Mouse (Mus musculus): Measurements from ENCODE around the gene Ccdc191. TPM values are rescaled to one million over a fixed set of nuclear protein-coding genes. Genes with fewer than 3 reads are reported as not detected.

Ccdc191 gene
- polyA plus RNA-seq, 1 experiment from 2014 or later, result 20.2 TPM

DNA sequence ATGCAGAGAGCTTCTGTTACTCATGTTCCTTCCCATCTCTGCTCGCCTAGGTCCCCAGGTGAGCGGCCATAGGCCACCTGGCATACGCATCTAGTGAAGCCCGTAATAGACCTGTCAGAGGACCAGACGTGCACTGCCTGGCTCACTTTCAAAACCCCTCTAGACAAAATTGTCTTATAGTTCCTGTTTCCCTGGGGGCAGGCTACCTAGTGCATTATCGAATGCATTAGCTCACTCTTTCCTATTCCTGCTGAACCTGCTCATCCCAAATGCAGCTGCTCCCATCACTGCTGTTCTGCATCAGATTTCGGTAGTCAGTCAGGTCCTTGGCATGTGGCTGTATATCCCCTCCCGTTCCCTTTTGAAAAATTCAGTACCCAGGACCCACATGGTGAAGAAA, 45.3 kb downstream of the Ccdc191 start:
- Histone ChIP-seq H3K9me3 (no peaks in the 10 kb centered on the region), H3K27ac (replicated peaks) (no peak overlapping the region), H3K27me3 (replicated peaks; ENCODE audit: low read depth, poor library complexity, severe bottlenecking) (no peaks in the 10 kb centered on the region), H3K4me3 (no peak overlapping the region), H3K36me3 (replicated peaks) (peaks cover 4% of the 10 kb centered on the region; the same call in 1 of the 2 replicates), H3K4me1 (no peaks in the 10 kb centered on the region)
- 91% methylated on average over 8 of the region's 8 CpGs for WGBS
- no peak for DNase-seq (ENCODE audit: low spot score)

- Histone ChIP-seq H3K4me3 (no peak overlapping the region), H3K36me3 (replicated peaks) (peaks cover 4% of the 10 kb centered on the region; the same call in 1 of the 2 replicates), H3K9me3 (no peaks in the 10 kb centered on the region), H3K27me3 (replicated peaks; ENCODE audit: low read depth, poor library complexity, severe bottlenecking) (no peaks in the 10 kb centered on the region), H3K27ac (replicated peaks) (no peak overlapping the region), H3K4me1 (no peaks in the 10 kb centered on the region)
- no peak for DNase-seq (ENCODE audit: low spot score)
- 92% methylated on average over 3 of the region's 3 CpGs for WGBS
Observed at GRCm38 (mm10) chr16:43935367-43935766, 45.8 kb downstream of the Ccdc191 start.

DNA sequence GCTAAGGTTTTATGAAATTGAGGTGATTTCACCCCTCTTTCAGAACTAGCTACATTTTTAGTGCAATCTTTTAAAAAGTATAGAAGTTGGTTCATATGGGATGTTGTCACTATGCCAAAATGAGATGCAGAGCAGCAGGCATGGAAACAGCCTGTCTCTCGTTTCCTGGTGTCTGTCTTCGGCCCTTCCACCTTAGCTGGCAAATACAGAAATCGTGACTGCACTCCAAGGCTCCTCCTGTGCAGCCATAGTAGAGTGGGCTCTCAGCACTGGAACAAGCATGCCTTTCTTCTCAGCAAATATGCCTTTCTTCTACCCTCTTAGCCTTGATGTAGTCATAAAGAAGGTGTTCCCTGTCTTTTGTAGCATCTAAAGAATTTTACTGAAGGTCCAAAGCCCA, 46.3 kb downstream of the Ccdc191 start:
- Histone ChIP-seq H3K27ac (replicated peaks) (no peak overlapping the region), H3K9me3 (no peaks in the 10 kb centered on the region)
- WGBS, result 82% methylated on average over 3 of the region's 3 CpGs

GRCm38 (mm10) chr16:43940846-43941245, 51.2 kb downstream of the Ccdc191 start:
- Histone ChIP-seq H3K36me3 (replicated peaks) (peaks cover 4% of the 10 kb centered on the region), H3K27me3 (replicated peaks; ENCODE audit: low read depth, poor library complexity, severe bottlenecking) (no peaks in the 10 kb centered on the region), H3K4me1 (no peaks in the 10 kb centered on the region), H3K9me3 (no peaks in the 10 kb centered on the region), H3K4me3 (no peak overlapping the region), H3K27ac (replicated peaks) (no peak overlapping the region)
- 95% methylated on average over 4 of the region's 4 CpGs for WGBS
- no peak for DNase-seq (ENCODE audit: low spot score)

More for the DNA sequence above, 46.3 kb downstream of the Ccdc191 start:
- Histone ChIP-seq H3K4me1 (no peaks in the 10 kb centered on the region), H3K4me3 (no peak overlapping the region), H3K27me3 (replicated peaks; ENCODE audit: low read depth, poor library complexity, severe bottlenecking) (no peaks in the 10 kb centered on the region), H3K36me3 (replicated peaks) (peaks cover 4% of the 10 kb centered on the region; the same call in 1 of the 2 replicates)
- DNase-seq (ENCODE audit: low spot score), result no peak

DNA sequence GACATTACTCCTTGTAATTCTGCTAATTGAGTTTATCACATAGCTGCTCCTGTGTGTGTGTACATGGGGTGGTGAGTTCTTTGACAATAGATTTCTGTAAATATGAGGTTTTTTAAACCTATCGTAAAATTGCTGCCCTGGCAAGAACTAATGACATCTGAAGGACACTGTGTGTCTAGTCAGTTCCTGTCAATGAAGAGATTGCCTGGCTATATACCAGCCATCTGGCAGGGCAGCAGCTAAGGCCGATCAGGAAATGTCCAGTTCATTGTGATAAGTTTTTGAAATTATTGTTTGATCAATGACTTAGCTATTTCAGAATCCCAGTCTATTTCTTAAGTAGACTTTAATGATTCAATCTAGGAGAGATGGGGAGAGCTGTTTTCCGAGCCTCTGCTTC, 55.8 kb downstream of the Ccdc191 start:
- Histone ChIP-seq H3K4me1 (no peaks in the 10 kb centered on the region), H3K27me3 (replicated peaks; ENCODE audit: low read depth, poor library complexity, severe bottlenecking) (no peaks in the 10 kb centered on the region), H3K4me3 (no peak overlapping the region), H3K36me3 (replicated peaks) (no peaks in the 10 kb centered on the region; the same call in 1 of the 2 replicates), H3K9me3 (no peaks in the 10 kb centered on the region), H3K27ac (replicated peaks) (no peak overlapping the region)
- 91% methylated on average over 3 of the region's 3 CpGs for WGBS
- DNase-seq (ENCODE audit: low spot score), result no peak

DNA sequence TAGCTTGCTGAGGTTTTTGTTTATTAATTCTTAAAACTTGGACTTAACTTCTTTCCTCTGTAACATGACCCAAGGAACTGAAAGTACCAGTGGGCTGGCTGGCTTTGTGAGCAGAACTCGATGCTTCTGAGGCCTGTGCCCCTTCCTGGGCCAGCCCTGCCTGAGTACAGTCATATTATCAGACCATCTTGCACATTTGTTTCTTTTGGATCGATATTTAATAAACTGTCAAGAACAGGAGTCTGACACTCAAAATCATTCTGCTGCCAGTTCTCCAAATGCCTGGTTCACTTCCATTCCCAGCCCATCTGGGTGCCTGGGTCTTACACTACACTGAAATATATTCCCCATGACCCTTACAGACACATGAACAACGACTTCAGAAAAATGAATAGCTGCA, 56.3 kb downstream of the Ccdc191 start:
- WGBS, result 78% methylated on average over 3 of the region's 3 CpGs
- no peaks in the 10 kb centered on the region for H3K4me1 ChIP-seq

GRCm38 (mm10) chr16:43951591-43951990, 62.0 kb downstream of the Ccdc191 start:
- Histone ChIP-seq H3K4me3 (no peak overlapping the region), H3K4me1 (no peaks in the 10 kb centered on the region), H3K9me3 (no peaks in the 10 kb centered on the region), H3K27ac (replicated peaks) (no peak overlapping the region), H3K27me3 (replicated peaks; ENCODE audit: low read depth, poor library complexity, severe bottlenecking) (no peaks in the 10 kb centered on the region), H3K36me3 (replicated peaks) (no peaks in the 10 kb centered on the region; the same call in 1 of the 2 replicates)
- DNase-seq (ENCODE audit: low spot score), result no peak
- 79% methylated on average over 4 of the region's 4 CpGs for WGBS

More for the DNA sequence above, 56.3 kb downstream of the Ccdc191 start:
- H3K27ac ChIP-seq (replicated peaks), result no peak overlapping the region
- no peak overlapping the region for H3K4me3 ChIP-seq
- no peaks in the 10 kb centered on the region; the same call in 1 of the 2 replicates for H3K36me3 ChIP-seq (replicated peaks)
- H3K27me3 ChIP-seq (replicated peaks; ENCODE audit: low read depth, poor library complexity, severe bottlenecking), result no peaks in the 10 kb centered on the region
- no peaks in the 10 kb centered on the region for H3K9me3 ChIP-seq
- no peak for DNase-seq (ENCODE audit: low spot score)

DNA sequence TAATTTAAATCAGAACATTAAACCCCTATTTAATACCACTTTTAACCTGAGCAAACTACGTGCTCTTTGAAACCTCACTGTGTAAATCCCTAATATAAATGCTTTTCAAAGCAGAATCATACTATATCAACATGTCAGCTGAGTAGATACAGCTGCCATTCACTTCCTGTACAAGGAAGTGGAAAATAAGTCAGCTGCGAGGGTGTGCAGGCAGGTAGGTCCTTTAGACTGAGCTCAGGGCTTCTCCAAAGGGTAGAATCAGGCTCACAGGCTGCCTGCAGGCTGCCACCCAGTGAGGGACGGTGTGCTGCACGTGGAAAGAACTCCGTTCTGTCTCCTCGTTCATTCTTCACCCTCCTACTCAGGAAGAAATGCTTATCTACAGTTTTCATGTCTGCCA, 65.3 kb downstream of the Ccdc191 start:
- no peak overlapping the region for H3K4me3 ChIP-seq
- WGBS, result 86% methylated on average over 6 of the region's 6 CpGs

DNA sequence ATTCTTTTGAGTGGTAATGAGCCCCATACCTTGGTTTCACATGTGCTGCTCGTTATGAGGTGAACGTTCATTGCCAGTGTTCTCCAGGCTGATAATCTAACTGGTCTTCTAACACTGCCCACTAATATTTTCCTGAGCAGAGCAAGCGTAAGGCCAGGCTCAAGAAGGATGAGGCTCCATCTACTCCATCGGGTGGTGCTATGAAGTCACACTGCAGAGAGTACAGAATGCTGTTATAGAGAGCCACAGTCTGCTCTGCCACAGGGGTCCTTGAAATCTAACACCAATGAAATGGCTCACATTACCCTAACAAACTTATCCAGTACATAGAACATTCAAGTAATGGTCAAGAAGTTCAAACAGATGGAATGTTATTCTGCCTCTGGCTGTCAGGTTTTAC, 68.4 kb downstream of the Ccdc191 start:
- 77% methylated on average over 4 of the region's 4 CpGs for WGBS

More for the DNA sequence above, 65.3 kb downstream of the Ccdc191 start:
- Histone ChIP-seq H3K27me3 (replicated peaks; ENCODE audit: low read depth, poor library complexity, severe bottlenecking) (no peaks in the 10 kb centered on the region), H3K36me3 (replicated peaks) (peaks cover 7% of the 10 kb centered on the region; the same call in 1 of the 2 replicates), H3K27ac (replicated peaks) (no peak overlapping the region), H3K4me1 (peaks cover 4% of the 10 kb centered on the region; the same call in 1 of the 2 replicates), H3K9me3 (no peaks in the 10 kb centered on the region)
- DNase-seq (ENCODE audit: low spot score), result no peak

DNA sequence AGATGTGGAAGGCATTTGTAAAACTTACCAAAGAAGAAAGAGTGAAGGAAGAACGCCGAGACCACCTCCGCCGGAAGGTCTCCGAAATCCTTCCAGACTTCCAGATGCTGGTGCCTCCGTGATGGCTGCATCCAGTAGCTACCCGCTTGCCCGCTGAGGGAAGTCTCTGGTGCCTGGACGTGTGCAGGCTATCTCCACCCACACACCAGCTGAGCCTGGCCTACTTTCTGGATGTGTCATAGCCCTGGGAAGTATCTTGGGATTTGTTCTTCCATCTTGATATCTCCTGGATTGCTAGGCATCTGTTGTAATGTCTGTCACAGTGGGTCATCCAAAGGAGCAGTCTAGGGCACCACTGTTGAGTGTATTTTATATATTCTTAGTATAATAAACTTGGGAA, 73.7 kb downstream of the Ccdc191 start:
- Histone ChIP-seq H3K27me3 (replicated peaks; ENCODE audit: low read depth, poor library complexity, severe bottlenecking) (no peaks in the 10 kb centered on the region), H3K4me1 (0 out of 2 replicates have a peak, but pooled peaks cover 4% of the 10 kb centered on the region), H3K9me3 (no peaks in the 10 kb centered on the region), H3K4me3 (no peak overlapping the region), H3K36me3 (replicated peaks) (peaks cover 19% of the 10 kb centered on the region), H3K27ac (replicated peaks) (no peak overlapping the region)
- WGBS, result 94% methylated on average over 9 of the region's 9 CpGs
- no peak for DNase-seq (ENCODE audit: low spot score)

More for the DNA sequence above, 68.4 kb downstream of the Ccdc191 start:
- no peak overlapping the region for H3K27ac ChIP-seq (replicated peaks)
- H3K36me3 ChIP-seq (replicated peaks), result peaks cover 22% of the 10 kb centered on the region
- H3K9me3 ChIP-seq, result no peaks in the 10 kb centered on the region
- H3K4me3 ChIP-seq, result no peak overlapping the region
- H3K27me3 ChIP-seq (replicated peaks; ENCODE audit: low read depth, poor library complexity, severe bottlenecking), result no peaks in the 10 kb centered on the region
- no peak for DNase-seq (ENCODE audit: low spot score)
- peaks cover 4% of the 10 kb centered on the region; the same call in 1 of the 2 replicates for H3K4me1 ChIP-seq

GRCm38 (mm10) chr16:43963780-43964179, 74.2 kb downstream of the Ccdc191 start:
- Histone ChIP-seq H3K4me3 (no peak overlapping the region), H3K36me3 (replicated peaks) (peaks cover 19% of the 10 kb centered on the region), H3K27me3 (replicated peaks; ENCODE audit: low read depth, poor library complexity, severe bottlenecking) (no peaks in the 10 kb centered on the region), H3K9me3 (no peaks in the 10 kb centered on the region), H3K4me1 (0 out of 2 replicates have a peak, but pooled peaks cover 4% of the 10 kb centered on the region), H3K27ac (replicated peaks) (no peak overlapping the region)
- DNase-seq (ENCODE audit: low spot score), result no peak
- WGBS, result 84% methylated on average over 3 of the region's 3 CpGs

DNA sequence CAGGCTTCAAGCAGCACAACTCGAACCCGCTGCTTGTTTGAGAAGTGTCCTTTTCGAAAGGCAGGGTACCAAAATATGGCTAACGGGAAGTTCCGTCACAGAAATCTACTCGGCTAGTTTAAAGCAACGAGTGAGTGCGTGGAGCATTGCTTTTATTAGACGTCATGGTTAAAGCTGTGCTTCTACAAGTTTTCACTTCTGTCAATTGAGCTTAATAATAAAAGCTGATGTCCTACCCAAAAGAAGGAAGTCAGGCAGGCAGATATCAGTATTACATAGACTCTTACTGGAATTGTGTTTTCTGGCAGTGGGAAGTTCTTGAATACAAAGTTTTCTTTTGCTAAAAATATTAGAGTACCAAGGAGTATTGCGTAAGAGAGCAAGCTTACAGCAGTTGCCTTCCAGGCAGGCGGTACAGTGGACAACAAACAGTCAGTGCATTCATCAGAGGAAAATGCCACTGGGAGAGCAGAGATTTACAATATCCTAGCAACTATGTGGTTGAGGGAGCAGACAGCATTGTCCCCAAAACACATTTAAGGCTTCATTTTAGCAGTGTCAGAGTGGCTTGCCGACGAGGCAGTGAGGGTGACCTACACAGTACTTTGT, 76.3 kb downstream of the Ccdc191 start:
- DNase-seq (ENCODE audit: low spot score), result no peak
- 89% methylated on average over 13 of the region's 13 CpGs for WGBS
- no peaks in the 10 kb centered on the region for H3K9me3 ChIP-seq

GRCm38 (mm10) chr16:43970426-43970825, 80.8 kb downstream of the Ccdc191 start:
- WGBS, result 84% methylated on average over 3 of the region's 3 CpGs

More for the DNA sequence above, 76.3 kb downstream of the Ccdc191 start:
- Histone ChIP-seq H3K36me3 (replicated peaks) (peaks cover 15% of the 10 kb centered on the region; the same call in 1 of the 2 replicates), H3K4me3 (no peak overlapping the region), H3K4me1 (0 out of 2 replicates have a peak, but pooled peaks cover 4% of the 10 kb centered on the region), H3K27ac (replicated peaks) (no peak overlapping the region), H3K27me3 (replicated peaks; ENCODE audit: low read depth, poor library complexity, severe bottlenecking) (no peaks in the 10 kb centered on the region)

More at GRCm38 (mm10) chr16:43970426-43970825, 80.8 kb downstream of the Ccdc191 start:
- H3K4me3 ChIP-seq, result no peak overlapping the region
- no peaks in the 10 kb centered on the region for H3K9me3 ChIP-seq
- H3K4me1 ChIP-seq, result peaks cover 9% of the 10 kb centered on the region
- DNase-seq (ENCODE audit: low spot score), result no peak
- no peaks in the 10 kb centered on the region for H3K27me3 ChIP-seq (replicated peaks; ENCODE audit: low read depth, poor library complexity, severe bottlenecking)
- no peak overlapping the region for H3K27ac ChIP-seq (replicated peaks)
- no peaks in the 10 kb centered on the region for H3K36me3 ChIP-seq (replicated peaks)
